Mouse (Mus musculus): Measurements from ENCODE around the gene Pcsk2.

DNA sequence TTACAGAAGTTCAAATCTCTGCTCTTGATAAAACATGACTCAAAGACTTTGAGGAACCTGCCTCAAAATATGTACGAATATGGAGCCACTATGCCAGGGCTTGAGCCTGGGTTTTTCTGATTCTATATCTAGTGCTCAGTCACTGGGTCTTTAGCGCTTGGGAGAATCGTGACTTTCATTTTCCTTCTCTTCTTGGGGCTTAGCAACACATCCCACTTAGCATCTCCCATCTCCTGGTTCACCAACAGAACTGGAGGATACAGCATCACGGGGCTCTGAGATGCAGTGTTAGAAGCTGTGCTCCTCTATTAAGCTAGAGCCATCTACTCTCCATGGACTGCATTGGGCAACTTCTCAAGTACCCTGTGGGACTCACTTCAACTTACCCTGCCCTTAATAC, 131.9 kb downstream of the Pcsk2 start:
- no peak for TF ChIP-seq CTCF (IDR thresholded peaks at IDR 0.05; ENCODE audit: insufficient read depth, low read length)
- TF ChIP-seq POLR2A (IDR thresholded peaks at IDR 0.05; ENCODE audit: borderline replicate concordance, extremely low read depth, low read depth, low read length), result no peak

Data from lung, adult 2 months (tissue).